Mouse (Mus musculus) kidney, embryonic 16.5 days (tissue): ENCODE data around the gene Duox2. TPM values are rescaled to one million over a fixed set of nuclear protein-coding genes. Genes with fewer than 3 reads are reported as not detected.

Experiments used
- ATAC-seq: fragments of 200-750 bp; cut with Nextera tagmentation; 2 replicates; pipeline ENCODE4 v1.8.0; 2017; ENCODE audit warnings: moderate TSS enrichment; ENCODE audit not compliant: low FRiP score, low TSS enrichment
- H3K27ac ChIP-seq: fragments of 300-500 bp; sonication (generic); 2 replicates; pipeline ENCODE4 v1.5.1; 2014; ENCODE audit warnings: low read length
- H3K27me3 ChIP-seq: fragments of 300-500 bp; sonication (generic); 2 replicates; pipeline ENCODE4 v1.6.1; 2014; ENCODE audit warnings: low read length, control low read depth, mixed read lengths; ENCODE audit not compliant: insufficient read depth
- H3K36me3 ChIP-seq: fragments of 300-500 bp; sonication (generic); 2 replicates; pipeline ENCODE4 v1.6.1; 2014; ENCODE audit warnings: low read length, control low read depth, mixed read lengths; ENCODE audit not compliant: insufficient read depth
- H3K4me1 ChIP-seq: fragments of 300-500 bp; sonication (generic); 2 replicates; pipeline ENCODE4 v1.6.1; 2014; ENCODE audit warnings: low read length, control low read depth, mixed read lengths; ENCODE audit not compliant: insufficient read depth
- H3K4me2 ChIP-seq: fragments of 300-500 bp; sonication (generic); replicated peaks from 2 replicates; pipeline ENCODE4 v1.6.1; 2014; ENCODE audit warnings: low read depth, low read length
- H3K4me3 ChIP-seq: fragments of 300-500 bp; sonication (generic); 2 replicates; pipeline ENCODE4 v1.5.1; 2014; ENCODE audit warnings: mild to moderate bottlenecking, low read length
- H3K9ac ChIP-seq: fragments of 300-500 bp; sonication (generic); replicated peaks from 2 replicates; pipeline ENCODE4 v1.6.1; 2014; ENCODE audit warnings: low read length
- H3K9me3 ChIP-seq: fragments of 300-500 bp; sonication (generic); 2 replicates; pipeline ENCODE4 v1.6.1; 2016; ENCODE audit warnings: low read length, control low read depth
- WGBS: fragments of 180-500 bp; shearing (Covaris S2); extraction: QIAGEN DNeasy Blood & Tissue Kit; methylation state at CpG from one replicate; pipeline ENCODE4 v1.1.7; 2014; 5-methylcytosine and 5-hydroxymethylcytosine counted together
- polyA plus RNA-seq: library from polyadenylated mRNA; unstranded; fragments of >200 nt; fragmentation: Nextera tagmentation; extraction: Ambion mirVana; gene quantifications from 2 replicates; pipeline ENCODE4 v1.2.1, GENCODE M21; 2015

Duox2 gene
- polyA plus RNA-seq, 1 experiment from 2014 or later = 0.06 TPM

DNA sequence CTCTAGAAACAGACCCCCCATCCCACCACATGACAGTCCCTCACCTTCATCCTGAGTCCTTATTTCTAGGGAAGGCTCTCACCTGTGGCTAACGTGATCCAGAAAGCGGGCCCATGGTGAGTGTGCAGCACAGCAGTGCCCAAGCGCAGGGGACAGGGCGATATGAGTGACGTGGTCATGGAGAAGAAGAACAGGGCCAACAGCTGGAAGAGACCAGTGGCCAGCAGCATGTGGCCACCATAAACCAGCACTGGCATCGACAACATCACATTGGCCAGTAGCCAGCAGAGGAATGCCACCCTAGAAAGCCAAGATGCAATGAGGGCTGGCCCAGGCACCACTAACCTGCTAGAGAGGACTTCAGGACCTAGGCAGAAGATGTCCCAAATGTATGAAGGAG lies 6.3 kb upstream of the Duox2 start:
- Histone ChIP-seq H3K9ac (no peak overlapping the region), H3K4me1 (peaks cover 10% of the 10 kb centered on the region), H3K4me2 (no peak overlapping the region), H3K4me3 (no peak overlapping the region), H3K36me3 (no peaks in the 10 kb centered on the region), H3K27me3 (peaks cover 80% of the 10 kb centered on the region), H3K27ac (no peak overlapping the region), H3K9me3 (no peaks in the 10 kb centered on the region)
- 90% methylated on average over 6 of the region's 6 CpGs for WGBS
- ATAC-seq = no peak

- Histone ChIP-seq H3K4me1 (peaks cover 19% of the 10 kb centered on the region), H3K4me2 (no peak overlapping the region), H3K4me3 (no peak overlapping the region), H3K9me3 (no peaks in the 10 kb centered on the region), H3K9ac (no peak overlapping the region), H3K27me3 (peaks cover 85% of the 10 kb centered on the region), H3K27ac (no peak overlapping the region), H3K36me3 (no peaks in the 10 kb centered on the region)
- 12% methylated on average over 9 of the region's 9 CpGs for WGBS
- peak; percentile 49; the same call in 1 of the 2 replicates for ATAC-seq
These were observed 4.5 kb upstream of the Duox2 start for GRCm38 (mm10) chr2:122302574-122303241.

DNA sequence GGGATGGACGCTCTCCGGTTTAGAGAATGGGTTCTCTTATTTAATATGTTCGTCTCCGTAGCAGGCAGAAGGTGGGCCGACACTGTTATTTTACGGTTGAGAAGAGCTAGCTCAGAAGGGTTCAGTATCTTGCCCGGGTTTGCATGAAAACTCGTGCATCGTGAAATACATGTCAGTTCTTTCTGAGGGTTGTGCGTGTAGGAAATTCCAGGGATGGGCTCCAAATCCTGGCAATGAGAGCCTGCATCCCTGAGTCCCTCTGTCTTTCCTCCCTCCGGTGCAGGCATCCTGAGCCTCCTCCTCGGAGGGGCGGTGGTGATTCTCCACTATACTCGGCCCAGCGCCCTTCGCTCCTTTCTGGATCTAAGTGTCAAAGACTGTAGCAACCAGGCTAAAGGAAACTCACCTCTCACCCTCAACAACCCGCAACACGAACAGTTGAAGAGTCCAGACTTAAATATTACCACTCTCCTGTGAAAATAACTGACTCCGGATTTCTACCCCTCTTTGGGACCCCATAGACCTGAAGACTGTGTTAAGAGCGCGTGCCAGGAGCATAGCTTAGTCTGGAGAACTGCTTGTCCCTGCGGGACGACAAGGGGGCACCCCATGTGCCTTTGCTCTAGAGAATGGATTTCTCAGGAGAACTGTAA lies 3.8 kb upstream of the Duox2 start:
- Histone ChIP-seq H3K4me1 (peaks cover 24% of the 10 kb centered on the region), H3K4me3 (peak overlapping the region; percentile 43), H3K36me3 (no peaks in the 10 kb centered on the region), H3K9ac (no peak overlapping the region), H3K27me3 (peaks cover 85% of the 10 kb centered on the region), H3K9me3 (no peaks in the 10 kb centered on the region), H3K4me2 (peak overlapping the region; percentile 56), H3K27ac (no peak overlapping the region)
- 7% methylated on average over 23 of the region's 23 CpGs for WGBS
- no peak for ATAC-seq

DNA sequence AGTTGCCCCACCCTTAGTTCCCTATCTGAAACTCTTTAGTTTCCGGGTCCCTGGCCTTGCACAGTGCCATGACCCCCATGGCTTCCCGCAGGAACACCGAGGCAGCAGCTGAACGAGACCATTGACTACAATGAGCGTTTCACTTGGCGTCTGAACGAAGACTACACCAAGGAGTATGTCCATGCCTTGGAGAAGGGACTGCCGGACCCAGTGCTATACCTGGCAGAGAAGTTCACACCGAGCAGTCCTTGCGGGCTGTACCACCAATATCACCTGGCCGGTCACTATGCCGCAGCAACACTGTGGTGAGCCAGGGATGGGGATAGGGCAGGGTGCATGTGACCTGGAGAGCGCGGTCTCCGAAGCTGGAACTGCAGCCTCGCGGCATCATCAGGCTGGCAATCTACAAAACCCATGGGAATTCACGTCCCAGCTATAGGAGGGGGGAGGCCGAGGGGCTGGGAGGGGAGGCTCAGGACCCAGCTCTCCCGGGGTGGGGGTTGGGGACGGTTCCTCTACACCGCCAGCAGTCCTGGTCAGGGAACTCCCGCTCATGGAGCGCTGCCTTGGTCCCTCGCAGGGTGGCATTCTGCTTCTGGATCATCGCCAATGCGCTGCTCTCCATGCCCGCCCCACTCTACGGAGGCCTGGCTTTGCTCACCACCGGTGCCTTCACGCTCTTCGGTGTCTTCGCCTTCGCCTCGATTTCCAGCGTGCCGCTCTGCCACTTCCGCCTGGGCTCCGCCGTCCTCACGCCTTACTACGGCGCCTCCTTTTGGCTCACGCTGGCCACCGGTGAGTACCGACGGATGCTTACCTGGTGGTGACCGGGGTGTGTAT lies 3.1 kb upstream of the Duox2 start:
- H3K36me3 ChIP-seq = no peaks in the 10 kb centered on the region
- peak overlapping the region; percentile 56 for H3K4me2 ChIP-seq
- ATAC-seq = peak; percentile 10; the same call in 1 of the 2 replicates
- peaks cover 86% of the 10 kb centered on the region for H3K27me3 ChIP-seq
- H3K9ac ChIP-seq = peak overlapping the region; percentile 18; the same call in 1 of the 2 replicates
- H3K9me3 ChIP-seq = no peaks in the 10 kb centered on the region
- WGBS = 1% methylated on average over 45 of the region's 48 CpGs
- H3K27ac ChIP-seq = no peak overlapping the region
- H3K4me3 ChIP-seq = peak overlapping the region; percentile 43
- peaks cover 28% of the 10 kb centered on the region for H3K4me1 ChIP-seq

DNA sequence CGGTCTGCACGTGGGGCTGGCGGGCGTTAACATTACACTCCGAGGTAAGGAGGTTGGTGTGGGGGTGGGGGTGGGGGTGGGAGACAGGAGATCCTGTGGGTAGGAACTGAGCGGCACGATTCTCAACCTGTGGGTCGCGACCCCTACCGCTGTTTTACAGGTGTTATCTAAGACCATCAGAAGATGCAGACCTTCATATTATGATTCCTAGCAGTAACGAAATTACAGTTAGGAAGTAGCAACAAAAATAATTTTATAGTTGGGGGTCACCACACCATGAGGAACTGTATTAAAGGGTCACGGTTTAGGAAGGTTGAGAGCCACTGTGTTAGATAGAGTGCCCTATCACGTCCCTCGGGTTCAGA lies 2.4 kb upstream of the Duox2 start:
- Histone ChIP-seq H3K9ac (no peak overlapping the region), H3K4me2 (peak overlapping the region; percentile 56), H3K36me3 (no peaks in the 10 kb centered on the region), H3K27me3 (peaks cover 87% of the 10 kb centered on the region), H3K27ac (no peak overlapping the region), H3K4me3 (0 out of 2 replicates have a peak overlapping the region, but pooled peaks have one; percentile 43), H3K4me1 (peaks cover 28% of the 10 kb centered on the region), H3K9me3 (no peaks in the 10 kb centered on the region)
- 5% methylated on average over 14 of the region's 14 CpGs for WGBS
- no peak for ATAC-seq

DNA sequence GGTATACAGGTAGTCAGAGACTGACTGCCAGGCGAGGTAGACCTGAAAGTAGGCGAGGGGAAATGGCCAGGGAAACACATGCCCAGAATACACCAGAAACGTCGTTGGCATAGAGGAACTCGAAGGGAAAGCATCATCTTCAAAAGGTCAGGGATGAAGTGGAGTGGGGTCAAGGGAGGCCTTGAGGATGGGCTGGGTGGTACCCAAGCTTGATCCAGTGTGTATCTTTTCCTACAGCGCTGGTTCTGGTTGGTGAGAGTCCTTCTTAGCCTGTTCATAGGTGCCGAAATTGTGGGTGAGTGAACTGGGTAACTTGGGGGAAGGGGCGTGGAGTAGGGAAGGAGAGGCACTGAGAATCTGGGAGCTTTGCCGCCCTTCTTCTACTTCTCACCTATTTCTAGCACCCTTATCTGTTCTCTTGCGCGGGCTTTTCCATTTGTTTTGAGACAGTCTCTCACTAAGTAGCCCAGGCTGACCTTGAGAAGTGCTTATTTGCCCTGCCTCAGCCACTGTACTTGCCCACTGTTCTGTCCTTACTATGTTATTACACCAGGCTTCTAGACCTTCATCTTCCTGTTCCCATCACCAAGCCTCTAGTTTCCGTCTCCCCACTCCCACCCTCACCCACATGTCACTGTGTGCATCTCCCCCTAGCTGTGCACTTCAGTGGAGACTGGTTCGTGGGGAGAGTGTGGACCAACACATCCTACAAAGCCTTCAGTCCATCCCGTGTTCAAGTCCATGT lies 1.8 kb upstream of the Duox2 start:
- H3K4me2 ChIP-seq = no peak overlapping the region
- no peak overlapping the region for H3K9ac ChIP-seq
- no peaks in the 10 kb centered on the region for H3K9me3 ChIP-seq
- H3K36me3 ChIP-seq = no peaks in the 10 kb centered on the region
- H3K27ac ChIP-seq = no peak overlapping the region
- no peak for ATAC-seq
- H3K27me3 ChIP-seq = peaks cover 87% of the 10 kb centered on the region
- H3K4me3 ChIP-seq = no peak overlapping the region
- H3K4me1 ChIP-seq = peaks cover 28% of the 10 kb centered on the region
- WGBS = 8% methylated on average over 14 of the region's 14 CpGs

DNA sequence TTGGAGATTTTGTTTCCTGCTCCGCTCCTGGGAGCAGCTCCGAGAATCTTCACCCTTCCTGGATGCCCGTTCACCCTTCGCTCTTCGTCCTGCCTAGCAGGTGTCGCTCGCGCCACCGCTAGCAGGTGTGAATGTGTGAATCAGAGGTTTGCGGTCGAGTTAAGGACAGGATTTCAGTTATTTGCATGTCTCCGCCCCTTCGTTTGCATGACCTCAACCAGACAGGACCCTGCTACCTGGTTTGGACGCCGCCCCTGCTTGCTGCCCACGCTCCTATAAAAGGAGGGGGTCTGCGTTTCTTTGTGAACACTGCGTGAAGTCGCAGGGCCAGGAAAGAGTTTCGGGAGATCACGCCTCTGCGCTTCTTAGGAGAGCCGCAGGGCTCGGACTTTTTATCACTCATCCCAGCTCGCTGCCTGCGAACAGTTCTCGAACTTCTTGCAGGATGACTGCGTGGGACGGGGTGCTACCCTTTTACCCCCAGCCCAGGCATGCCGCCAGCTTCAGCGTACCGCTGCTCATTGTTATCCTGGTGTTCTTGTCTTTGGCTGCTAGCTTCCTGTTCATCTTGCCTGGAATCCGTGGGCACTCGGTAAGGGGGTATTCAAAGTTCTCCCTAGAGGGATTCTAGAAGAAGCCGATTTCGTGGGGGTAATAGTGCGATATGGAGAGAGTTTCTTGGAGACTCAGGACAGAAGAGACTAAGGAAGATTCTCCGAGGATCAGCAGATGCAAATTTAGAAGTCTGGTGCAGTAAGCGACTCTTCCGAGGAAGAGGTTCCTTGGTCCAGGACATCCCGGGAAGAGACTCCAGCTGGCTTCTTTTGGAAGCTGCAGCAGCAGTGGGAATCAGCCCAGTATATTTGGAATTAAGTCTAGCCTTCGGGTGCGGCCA lies 594 bp upstream of the Duox2 start, which contains the start of gene Duoxa2:
TSS of gene Duoxa2 (plus strand) at position 305 of the 895 bp plus-strand sequence.
- peak within 1 kb of the TSS; percentile 33 for H3K4me3 ChIP-seq
- no peaks in the 10 kb centered on the region for H3K36me3 ChIP-seq
- peaks cover 87% of the 10 kb centered on the region for H3K27me3 ChIP-seq
- H3K27ac ChIP-seq = no peak within 1 kb of the TSS
- H3K9ac ChIP-seq = no peak within 1 kb of the TSS
- peak within 1 kb of the TSS; percentile 46 for H3K4me2 ChIP-seq
- ATAC-seq = no peak
- peaks cover 28% of the 10 kb centered on the region for H3K4me1 ChIP-seq
- under 1% methylated on average over 42 of the region's 43 CpGs for WGBS
- no peaks in the 10 kb centered on the region for H3K9me3 ChIP-seq

DNA sequence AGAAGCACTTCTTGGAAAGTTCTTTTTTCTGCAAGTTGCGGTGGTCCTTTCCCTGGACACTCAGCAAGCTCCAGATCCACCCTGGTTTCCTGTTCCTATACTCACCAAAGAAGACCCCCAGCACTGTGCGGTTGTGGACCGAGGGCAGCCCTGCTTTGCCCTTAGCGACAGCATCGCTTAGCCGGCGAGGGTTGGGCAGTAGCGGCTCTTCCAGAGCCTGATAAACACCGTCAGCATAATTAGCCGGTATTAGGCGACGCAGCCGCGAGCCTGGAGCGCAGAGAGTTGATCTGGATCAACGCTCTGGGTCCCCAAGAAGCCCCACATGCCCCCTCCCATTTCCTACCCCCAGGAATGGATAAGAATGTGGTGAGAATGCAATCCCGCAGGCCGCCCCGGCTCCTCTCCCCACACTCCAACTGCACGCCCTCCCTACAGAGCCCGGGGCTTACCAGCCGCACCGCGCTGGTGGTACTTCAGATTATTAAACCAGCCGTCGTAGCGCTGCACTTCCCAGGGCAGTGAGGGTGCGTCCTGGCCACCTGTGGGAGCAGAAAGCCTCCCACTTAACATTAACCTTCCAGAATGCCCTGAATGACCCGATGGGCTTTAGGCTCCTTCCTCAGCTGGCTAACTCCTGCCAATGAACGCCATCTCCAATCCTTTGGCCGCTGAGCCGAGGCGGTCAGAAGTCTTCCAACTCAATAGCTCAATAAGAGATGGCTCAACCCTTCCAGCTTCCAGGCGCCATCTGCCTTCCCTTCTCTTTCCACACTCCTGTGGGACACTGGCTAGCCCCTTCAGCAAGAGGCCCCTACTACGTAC lies 766 bp downstream of the Duox2 start:
- Histone ChIP-seq H3K4me3 (peak overlapping the region; percentile 17), H3K36me3 (no peaks in the 10 kb centered on the region), H3K9ac (no peak overlapping the region), H3K4me2 (peak overlapping the region; percentile 27; the same call in 1 of the 2 replicates), H3K27me3 (peaks cover 75% of the 10 kb centered on the region), H3K9me3 (no peaks in the 10 kb centered on the region), H3K27ac (no peak overlapping the region), H3K4me1 (peaks cover 28% of the 10 kb centered on the region)
- no peak; the same call in 1 of the 2 replicates for ATAC-seq
- WGBS = 1% methylated on average over 35 of the region's 35 CpGs
